Mouse (Mus musculus): ENCODE results near the gene Fgfr1op. TPM values are rescaled to one million over a fixed set of nuclear protein-coding genes. Genes with fewer than 3 reads are reported as not detected.

Fgfr1op gene
- polyA plus RNA-seq, 1 experiment from 2014 or later, result 31.4 TPM

DNA sequence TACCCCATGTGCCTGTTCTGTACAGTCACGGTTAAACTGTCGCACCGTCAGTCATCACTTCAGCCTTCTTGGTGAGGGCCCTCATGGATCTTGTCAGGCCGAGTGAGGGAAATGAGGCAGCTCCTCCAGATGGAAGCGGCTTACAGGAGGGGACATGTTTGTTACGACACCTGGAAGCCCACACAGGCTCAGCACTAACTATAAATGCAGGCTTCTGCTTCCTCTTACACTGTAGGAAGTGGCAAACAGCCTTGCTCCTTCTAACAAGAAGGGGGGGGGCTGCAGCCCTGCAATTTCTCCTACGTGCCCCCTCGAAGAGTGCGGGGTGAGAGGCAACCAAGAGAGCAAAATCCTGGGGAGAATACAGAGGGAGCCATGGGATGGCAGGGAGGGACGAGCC, 45.4 kb downstream of the Fgfr1op start:
- H3K27ac ChIP-seq (ENCODE audit: low read depth, low read length), result no peak overlapping the region
- H3K9ac ChIP-seq (ENCODE audit: low read depth, low read length), result no peak overlapping the region
- WGBS, result 82% methylated on average over 10 of the region's 10 CpGs
- no peak for ATAC-seq
- H3K4me3 ChIP-seq (ENCODE audit: low read length), result no peak overlapping the region
- no peaks in the 10 kb centered on the region for H3K4me1 ChIP-seq (ENCODE audit: control insufficient read depth, insufficient read depth, low read depth, low read length)
- H3K4me2 ChIP-seq (ENCODE audit: low read length), result no peak overlapping the region
- no peaks in the 10 kb centered on the region for H3K9me3 ChIP-seq (ENCODE audit: control insufficient read depth, low read length)
- H3K36me3 ChIP-seq (ENCODE audit: control insufficient read depth, insufficient read depth, low read length), result no peaks in the 10 kb centered on the region
- H3K27me3 ChIP-seq (replicated peaks; ENCODE audit: control insufficient read depth, insufficient read depth, low read length), result no peaks in the 10 kb centered on the region

DNA sequence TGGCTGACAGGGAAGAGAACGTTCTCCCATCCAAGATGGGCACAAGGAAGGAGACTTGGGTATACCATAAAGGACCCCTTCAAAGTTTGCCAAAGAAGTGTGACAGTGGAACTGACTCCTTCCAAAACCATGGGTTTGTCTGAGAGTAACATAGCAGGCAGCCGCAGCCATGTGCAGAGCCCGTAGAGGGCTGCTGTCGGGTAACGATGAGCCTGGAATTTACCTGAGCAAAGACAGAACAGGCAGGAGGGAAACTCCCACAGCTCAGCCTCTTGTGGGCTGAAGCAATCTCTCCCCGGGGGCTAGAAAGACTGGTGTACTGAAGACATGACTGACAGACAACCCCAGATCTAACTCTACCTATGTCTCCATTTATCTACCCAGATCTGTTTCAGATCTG, 46.1 kb downstream of the Fgfr1op start:
- Histone ChIP-seq H3K4me2 (ENCODE audit: low read length) (no peak overlapping the region), H3K27ac (ENCODE audit: low read depth, low read length) (no peak overlapping the region), H3K27me3 (replicated peaks; ENCODE audit: control insufficient read depth, insufficient read depth, low read length) (no peaks in the 10 kb centered on the region), H3K9me3 (ENCODE audit: control insufficient read depth, low read length) (no peaks in the 10 kb centered on the region), H3K4me3 (ENCODE audit: low read length) (no peak overlapping the region), H3K36me3 (ENCODE audit: control insufficient read depth, insufficient read depth, low read length) (no peaks in the 10 kb centered on the region), H3K9ac (ENCODE audit: low read depth, low read length) (no peak overlapping the region), H3K4me1 (ENCODE audit: control insufficient read depth, insufficient read depth, low read depth, low read length) (no peaks in the 10 kb centered on the region)
- 91% methylated on average over 6 of the region's 6 CpGs for WGBS
- ATAC-seq, result no peak

DNA sequence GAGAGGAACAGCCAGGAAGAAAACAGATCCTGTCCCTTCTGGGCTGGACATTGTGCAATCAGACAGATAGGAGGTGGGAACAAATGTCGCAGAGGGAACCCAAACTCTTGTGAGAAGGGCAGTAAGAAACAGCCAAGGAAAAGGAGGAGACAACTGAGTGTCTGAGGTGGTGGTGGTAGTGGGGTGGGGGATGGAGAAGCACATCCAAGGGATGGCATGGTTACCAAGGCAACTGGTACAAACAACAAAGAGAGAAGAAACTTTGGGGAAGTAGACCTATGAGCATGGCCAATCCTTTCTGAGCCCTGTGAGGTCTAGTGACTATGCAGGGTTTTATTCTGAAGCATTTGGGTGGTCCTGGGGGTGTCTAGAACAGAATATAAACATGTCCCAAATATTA, 49.1 kb downstream of the Fgfr1op start:
- H3K9ac ChIP-seq (ENCODE audit: low read depth, low read length), result no peak overlapping the region
- H3K4me2 ChIP-seq (ENCODE audit: low read length), result no peak overlapping the region
- ATAC-seq, result no peak
- H3K36me3 ChIP-seq (ENCODE audit: control insufficient read depth, insufficient read depth, low read length), result no peaks in the 10 kb centered on the region
- H3K4me3 ChIP-seq (ENCODE audit: low read length), result no peak overlapping the region
- no peaks in the 10 kb centered on the region for H3K9me3 ChIP-seq (ENCODE audit: control insufficient read depth, low read length)
- H3K4me1 ChIP-seq (ENCODE audit: control insufficient read depth, insufficient read depth, low read depth, low read length), result no peaks in the 10 kb centered on the region
- 94% methylated on average over 1 of the region's 1 CpGs for WGBS
- H3K27me3 ChIP-seq (replicated peaks; ENCODE audit: control insufficient read depth, insufficient read depth, low read length), result no peaks in the 10 kb centered on the region
- no peak overlapping the region for H3K27ac ChIP-seq (ENCODE audit: low read depth, low read length)

DNA sequence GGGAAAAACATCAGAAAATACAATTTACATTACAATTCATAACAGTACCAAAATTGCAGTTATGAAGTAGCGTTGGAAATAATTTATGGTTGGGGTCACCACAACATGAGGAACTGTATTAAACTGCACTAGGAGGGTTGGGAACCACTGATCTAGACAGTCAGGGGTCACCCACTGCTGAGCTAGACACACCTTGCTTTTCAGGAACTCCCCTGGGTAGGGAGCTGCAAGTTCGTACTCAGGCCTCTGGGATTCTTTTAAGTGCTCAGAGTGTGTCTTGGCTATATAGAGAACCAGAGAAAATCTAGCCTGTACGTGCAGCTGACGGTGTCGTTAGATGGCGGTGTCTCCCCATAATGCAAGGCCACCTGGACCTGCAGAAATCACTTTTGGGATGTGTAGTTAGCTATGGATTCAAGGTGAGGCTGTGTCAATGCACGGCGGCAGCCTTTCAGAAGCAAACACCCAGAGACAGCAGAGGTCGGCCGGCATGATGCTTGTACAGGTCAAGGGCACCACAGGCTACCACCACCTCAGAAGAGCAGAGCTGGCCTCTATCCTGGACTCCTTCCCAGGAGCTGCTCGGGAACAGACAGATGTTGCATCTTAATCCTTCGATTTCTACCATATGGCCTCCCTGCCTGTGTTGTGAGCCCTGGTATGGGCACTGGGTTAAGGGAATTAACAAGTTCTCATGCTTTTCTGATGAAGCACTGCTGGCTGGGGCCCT, 49.9 kb downstream of the Fgfr1op start:
- Histone ChIP-seq H3K4me1 (ENCODE audit: control insufficient read depth, insufficient read depth, low read depth, low read length) (no peaks in the 10 kb centered on the region), H3K9me3 (ENCODE audit: control insufficient read depth, low read length) (no peaks in the 10 kb centered on the region), H3K27me3 (replicated peaks; ENCODE audit: control insufficient read depth, insufficient read depth, low read length) (no peaks in the 10 kb centered on the region), H3K27ac (ENCODE audit: low read depth, low read length) (no peak overlapping the region), H3K9ac (ENCODE audit: low read depth, low read length) (no peak overlapping the region), H3K36me3 (ENCODE audit: control insufficient read depth, insufficient read depth, low read length) (no peaks in the 10 kb centered on the region), H3K4me3 (ENCODE audit: low read length) (no peak overlapping the region), H3K4me2 (ENCODE audit: low read length) (no peak overlapping the region)
- WGBS, result 92% methylated on average over 12 of the region's 12 CpGs
- ATAC-seq, result no peak

DNA sequence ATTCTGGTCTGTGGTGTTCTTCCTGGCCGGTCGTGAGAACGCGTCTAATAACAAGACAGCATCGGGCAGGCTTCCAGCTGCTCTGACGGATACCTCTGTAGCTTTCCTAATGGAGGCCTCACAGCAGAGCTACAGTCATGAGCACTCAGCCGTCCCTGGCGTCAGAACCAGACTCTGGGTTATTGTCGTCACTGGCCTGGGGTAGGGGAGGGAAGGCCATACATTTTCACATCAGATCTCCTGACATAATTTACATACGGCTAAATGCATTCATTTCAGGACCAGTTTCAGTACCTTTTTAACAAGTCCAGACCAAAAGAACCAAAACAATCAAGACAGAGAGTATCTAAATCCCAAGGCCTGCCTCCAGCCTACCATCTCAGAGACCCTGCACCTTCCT, 57.9 kb downstream of the Fgfr1op start:
- H3K4me2 ChIP-seq (ENCODE audit: low read length), result no peak overlapping the region
- H3K27ac ChIP-seq (ENCODE audit: low read depth, low read length), result no peak overlapping the region
- WGBS, result 79% methylated on average over 10 of the region's 10 CpGs
- no peaks in the 10 kb centered on the region for H3K27me3 ChIP-seq (replicated peaks; ENCODE audit: control insufficient read depth, insufficient read depth, low read length)
- H3K36me3 ChIP-seq (ENCODE audit: control insufficient read depth, insufficient read depth, low read length), result no peaks in the 10 kb centered on the region
- no peaks in the 10 kb centered on the region for H3K4me1 ChIP-seq (ENCODE audit: control insufficient read depth, insufficient read depth, low read depth, low read length)
- ATAC-seq, result no peak
- no peak overlapping the region for H3K9ac ChIP-seq (ENCODE audit: low read depth, low read length)
- no peak overlapping the region for H3K4me3 ChIP-seq (ENCODE audit: low read length)
- H3K9me3 ChIP-seq (ENCODE audit: control insufficient read depth, low read length), result no peaks in the 10 kb centered on the region

DNA sequence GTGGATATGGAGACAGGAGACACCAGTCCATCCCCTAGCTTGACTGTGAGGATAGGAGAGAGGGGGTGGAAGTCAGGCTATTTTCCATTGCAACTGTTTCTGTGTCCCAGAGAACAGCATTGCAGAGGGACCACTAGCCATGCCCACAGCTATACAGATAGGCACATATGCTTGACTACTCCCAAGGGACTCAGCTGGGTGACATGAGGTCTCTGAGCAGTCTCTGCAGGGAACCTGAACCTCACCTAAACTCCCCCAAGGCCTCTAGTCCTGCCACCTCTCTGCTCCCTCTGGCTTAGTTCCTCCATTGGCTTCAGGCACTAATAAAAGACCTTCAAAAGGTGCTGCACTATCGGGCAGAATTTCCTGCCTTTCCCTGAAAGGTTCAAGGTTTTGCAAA, 58.8 kb downstream of the Fgfr1op start:
- no peak for ATAC-seq
- H3K9ac ChIP-seq (ENCODE audit: low read depth, low read length), result no peak overlapping the region
- no peak overlapping the region for H3K4me3 ChIP-seq (ENCODE audit: low read length)
- no peak overlapping the region for H3K27ac ChIP-seq (ENCODE audit: low read depth, low read length)
- H3K4me2 ChIP-seq (ENCODE audit: low read length), result no peak overlapping the region
- no peaks in the 10 kb centered on the region for H3K27me3 ChIP-seq (replicated peaks; ENCODE audit: control insufficient read depth, insufficient read depth, low read length)
- H3K36me3 ChIP-seq (ENCODE audit: control insufficient read depth, insufficient read depth, low read length), result no peaks in the 10 kb centered on the region
- H3K4me1 ChIP-seq (ENCODE audit: control insufficient read depth, insufficient read depth, low read depth, low read length), result no peaks in the 10 kb centered on the region
- WGBS, result 87% methylated on average over 1 of the region's 1 CpGs
- H3K9me3 ChIP-seq (ENCODE audit: control insufficient read depth, low read length), result no peaks in the 10 kb centered on the region

DNA sequence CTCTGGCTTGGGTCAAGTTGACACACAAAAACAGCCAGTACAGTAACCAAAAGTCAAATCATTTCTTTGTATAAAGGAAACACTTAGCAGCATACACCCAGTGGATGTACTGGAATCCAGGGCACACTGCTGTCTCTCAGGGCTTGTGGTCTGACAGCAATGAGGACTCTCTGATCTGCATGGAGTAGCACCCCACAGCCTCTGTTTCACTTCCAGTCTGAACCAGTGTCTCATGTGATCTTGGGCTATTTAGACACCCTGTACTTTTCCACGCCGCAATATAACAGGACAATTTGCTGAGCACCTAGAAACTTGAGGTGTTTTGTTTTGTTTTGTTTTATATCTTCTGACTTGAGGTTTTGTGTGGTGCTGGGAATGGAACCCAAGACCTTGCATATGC, 59.9 kb downstream of the Fgfr1op start:
- Histone ChIP-seq H3K9me3 (ENCODE audit: control insufficient read depth, low read length) (no peaks in the 10 kb centered on the region), H3K36me3 (ENCODE audit: control insufficient read depth, insufficient read depth, low read length) (no peaks in the 10 kb centered on the region), H3K9ac (ENCODE audit: low read depth, low read length) (no peak overlapping the region), H3K27ac (ENCODE audit: low read depth, low read length) (no peak overlapping the region), H3K27me3 (replicated peaks; ENCODE audit: control insufficient read depth, insufficient read depth, low read length) (no peaks in the 10 kb centered on the region), H3K4me1 (ENCODE audit: control insufficient read depth, insufficient read depth, low read depth, low read length) (no peaks in the 10 kb centered on the region), H3K4me3 (ENCODE audit: low read length) (no peak overlapping the region), H3K4me2 (ENCODE audit: low read length) (no peak overlapping the region)
- 100% methylated on average over 2 of the region's 2 CpGs for WGBS
- ATAC-seq, result no peak

DNA sequence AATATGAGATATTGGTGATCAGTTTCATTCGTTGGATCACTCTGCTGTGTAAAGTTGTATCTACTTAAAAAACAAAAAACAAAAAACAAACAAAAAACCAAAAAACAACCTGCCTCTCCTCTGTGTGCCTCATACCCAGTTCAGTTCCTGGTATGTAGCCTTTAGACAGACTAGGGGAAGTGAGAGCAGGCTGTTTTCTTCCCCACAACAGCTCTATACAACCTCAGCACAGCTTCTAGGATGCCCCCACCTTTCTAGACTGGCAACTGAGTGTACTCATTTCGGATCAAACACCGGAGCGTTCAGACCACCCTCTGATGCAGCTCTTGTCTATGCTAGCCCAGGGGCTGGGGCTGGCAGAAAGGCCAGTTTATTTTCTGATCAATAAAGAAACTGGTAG, 60.4 kb downstream of the Fgfr1op start:
- H3K4me2 ChIP-seq (ENCODE audit: low read length), result no peak overlapping the region
- H3K36me3 ChIP-seq (ENCODE audit: control insufficient read depth, insufficient read depth, low read length), result no peaks in the 10 kb centered on the region
- no peak overlapping the region for H3K27ac ChIP-seq (ENCODE audit: low read depth, low read length)
- H3K27me3 ChIP-seq (replicated peaks; ENCODE audit: control insufficient read depth, insufficient read depth, low read length), result no peaks in the 10 kb centered on the region
- no peaks in the 10 kb centered on the region for H3K4me1 ChIP-seq (ENCODE audit: control insufficient read depth, insufficient read depth, low read depth, low read length)
- no peak overlapping the region for H3K4me3 ChIP-seq (ENCODE audit: low read length)
- H3K9me3 ChIP-seq (ENCODE audit: control insufficient read depth, low read length), result no peaks in the 10 kb centered on the region
- ATAC-seq, result no peak
- 81% methylated on average over 4 of the region's 4 CpGs for whole genome bisulfite sequencing
- H3K9ac ChIP-seq (ENCODE audit: low read depth, low read length), result no peak overlapping the region

DNA sequence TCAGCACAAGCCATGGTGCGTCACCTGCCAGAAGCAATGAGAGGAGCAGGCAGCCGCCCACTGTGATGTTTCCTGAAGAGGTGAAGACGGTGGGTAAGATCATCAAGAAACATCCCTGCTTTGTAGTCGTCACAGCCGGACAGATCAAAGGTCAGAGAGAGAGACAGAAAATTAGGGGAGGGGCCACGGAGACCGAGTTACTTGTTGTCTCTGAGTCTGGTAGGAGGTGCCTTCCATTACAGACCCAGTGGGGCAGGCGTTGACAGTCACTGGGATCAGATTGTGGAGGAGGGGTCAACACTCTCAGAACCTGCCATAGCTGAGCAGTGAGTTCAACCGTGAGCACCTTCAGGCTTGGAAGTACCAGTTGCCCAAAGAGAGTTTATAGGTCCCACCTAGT, 63.3 kb downstream of the Fgfr1op start:
- H3K27ac ChIP-seq (ENCODE audit: low read depth, low read length), result no peak overlapping the region
- H3K36me3 ChIP-seq (ENCODE audit: control insufficient read depth, insufficient read depth, low read length), result no peaks in the 10 kb centered on the region
- no peak overlapping the region for H3K4me2 ChIP-seq (ENCODE audit: low read length)
- H3K9ac ChIP-seq (ENCODE audit: low read depth, low read length), result no peak overlapping the region
- H3K27me3 ChIP-seq (replicated peaks; ENCODE audit: control insufficient read depth, insufficient read depth, low read length), result no peaks in the 10 kb centered on the region
- H3K9me3 ChIP-seq (ENCODE audit: control insufficient read depth, low read length), result no peaks in the 10 kb centered on the region
- WGBS, result 45% methylated on average over 9 of the region's 9 CpGs
- ATAC-seq, result no peak
- no peaks in the 10 kb centered on the region for H3K4me1 ChIP-seq (ENCODE audit: control insufficient read depth, insufficient read depth, low read depth, low read length)
- H3K4me3 ChIP-seq (ENCODE audit: low read length), result no peak overlapping the region

DNA sequence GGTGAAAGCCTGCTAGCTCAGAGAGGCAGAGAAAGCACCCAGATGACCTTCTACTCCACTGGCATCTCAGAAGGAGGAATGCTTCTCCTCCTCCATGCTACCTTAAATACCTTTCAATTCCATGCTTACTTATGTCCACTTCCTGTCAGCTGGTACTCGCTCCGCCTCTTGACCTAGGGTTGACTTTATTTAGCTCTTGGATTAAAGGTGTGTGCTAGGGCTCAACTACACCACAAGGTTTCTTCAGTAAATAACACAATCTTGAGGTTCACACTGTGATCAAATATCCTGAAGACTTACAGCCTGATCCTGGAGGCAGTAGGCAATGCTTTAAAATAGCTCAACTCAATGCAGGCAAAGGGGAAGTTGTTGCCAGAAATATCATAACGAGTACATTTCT, 64.3 kb downstream of the Fgfr1op start:
- Histone ChIP-seq H3K36me3 (ENCODE audit: control insufficient read depth, insufficient read depth, low read length) (no peaks in the 10 kb centered on the region), H3K4me3 (ENCODE audit: low read length) (no peak overlapping the region), H3K27ac (ENCODE audit: low read depth, low read length) (no peak overlapping the region), H3K9me3 (ENCODE audit: control insufficient read depth, low read length) (no peaks in the 10 kb centered on the region), H3K9ac (ENCODE audit: low read depth, low read length) (no peak overlapping the region), H3K27me3 (replicated peaks; ENCODE audit: control insufficient read depth, insufficient read depth, low read length) (no peaks in the 10 kb centered on the region), H3K4me1 (ENCODE audit: control insufficient read depth, insufficient read depth, low read depth, low read length) (no peaks in the 10 kb centered on the region), H3K4me2 (ENCODE audit: low read length) (no peak overlapping the region)
- WGBS, result 98% methylated on average over 3 of the region's 3 CpGs
- no peak for ATAC-seq

Data from hindbrain, embryonic 16.5 days (tissue).